Mouse (Mus musculus) effector memory CD4-positive, alpha-beta T cell, adult 5 months (primary cell): Measurements from ENCODE around the gene Pheta1. TPM values are rescaled to one million over a fixed set of nuclear protein-coding genes. Genes with fewer than 3 reads are reported as not detected.

Experiments used
- polyA plus RNA-seq: library from polyadenylated mRNA; unstranded; fragments of 100-300 nt; shearing (Covaris generic); gene quantifications from one replicate; pipeline ENCODE4 v1.2.1, GENCODE M21; 2017

Pheta1 gene
- polyA plus RNA-seq: 6.7 TPM

GRCm38 (mm10) chr5:121848743-121849142, at the start of gene Pheta1:
Pheta1 (plus strand) TSS chr5:121848984.

GRCm38 (mm10) chr5:121837441-121838340, 11.1 kb upstream of the Pheta1 start, which contains the start of gene Sh2b3:
Sh2b3 (minus strand) TSS chr5:121837646.

Other genes starting within 250 kb of the Pheta1 start
- 0.52 TPM for gene Acad12, start 230.0 kb upstream of the Pheta1 start, polyA plus RNA-seq
- gene Acad10, start 188.5 kb upstream of the Pheta1 start, polyA plus RNA-seq: 9.5 TPM
- gene Brap, start 188.4 kb upstream of the Pheta1 start, polyA plus RNA-seq: 97.5 TPM
- gene Atxn2, start 137.6 kb upstream of the Pheta1 start, polyA plus RNA-seq: 44.4 TPM
- 46.0 TPM for gene Sh2b3, start 11.3 kb upstream of the Pheta1 start, polyA plus RNA-seq
- gene Cux2, start 201.1 kb downstream of the Pheta1 start, polyA plus RNA-seq: 0.21 TPM